Mouse (Mus musculus): ENCODE measurements around the gene Ptgis. TPM values are rescaled to one million over a fixed set of nuclear protein-coding genes. Genes with fewer than 3 reads are reported as not detected.

The Ptgis gene
- polyA plus RNA-seq, 1 experiment from 2014 or later: 8.9 TPM

- no peak overlapping the region for H3K27ac ChIP-seq (ENCODE audit: low read depth, low read length)
- WGBS: 65% methylated on average over 2 of the region's 2 CpGs
- H3K4me3 ChIP-seq (ENCODE audit: low read depth, low read length): no peak overlapping the region
- H3K27me3 ChIP-seq (replicated peaks; ENCODE audit: control insufficient read depth, insufficient read depth, low read length): no peaks in the 10 kb centered on the region
- ATAC-seq: no peak
- H3K9ac ChIP-seq (ENCODE audit: low read depth, low read length): no peak overlapping the region
- no peaks in the 10 kb centered on the region for H3K36me3 ChIP-seq (ENCODE audit: control insufficient read depth, insufficient read depth)
- no peak for TF ChIP-seq CTCF (IDR thresholded peaks at IDR 0.05; ENCODE audit: low read depth)
- H3K4me1 ChIP-seq (replicated peaks; ENCODE audit: control insufficient read depth, insufficient read depth, low read length): no peaks in the 10 kb centered on the region
- H3K9me3 ChIP-seq (ENCODE audit: control insufficient read depth): no peaks in the 10 kb centered on the region
- H3K4me2 ChIP-seq (replicated peaks; ENCODE audit: low read depth): no peak overlapping the region
Observed at GRCm38 (mm10) chr2:167143914-167144313, 96.5 kb downstream of the Ptgis start.

GRCm38 (mm10) chr2:167142282-167142681 is 98.1 kb downstream of the Ptgis start:
- no peaks in the 10 kb centered on the region for H3K4me1 ChIP-seq (replicated peaks; ENCODE audit: control insufficient read depth, insufficient read depth, low read length)
- H3K27ac ChIP-seq (ENCODE audit: low read depth, low read length): no peak overlapping the region
- no peaks in the 10 kb centered on the region for H3K27me3 ChIP-seq (replicated peaks; ENCODE audit: control insufficient read depth, insufficient read depth, low read length)
- 90% methylated on average over 3 of the region's 3 CpGs for WGBS
- TF ChIP-seq CTCF (IDR thresholded peaks at IDR 0.05; ENCODE audit: low read depth): no peak
- no peaks in the 10 kb centered on the region for H3K9me3 ChIP-seq (ENCODE audit: control insufficient read depth)
- no peak overlapping the region for H3K4me3 ChIP-seq (ENCODE audit: low read depth, low read length)
- H3K36me3 ChIP-seq (ENCODE audit: control insufficient read depth, insufficient read depth): no peaks in the 10 kb centered on the region
- ATAC-seq: no peak
- no peak overlapping the region for H3K9ac ChIP-seq (ENCODE audit: low read depth, low read length)
- H3K4me2 ChIP-seq (replicated peaks; ENCODE audit: low read depth): no peak overlapping the region

- Histone ChIP-seq H3K9me3 (ENCODE audit: control insufficient read depth) (no peaks in the 10 kb centered on the region), H3K27me3 (replicated peaks; ENCODE audit: control insufficient read depth, insufficient read depth, low read length) (no peaks in the 10 kb centered on the region), H3K27ac (ENCODE audit: low read depth, low read length) (no peak overlapping the region), H3K4me2 (replicated peaks; ENCODE audit: low read depth) (no peak overlapping the region), H3K4me1 (replicated peaks; ENCODE audit: control insufficient read depth, insufficient read depth, low read length) (no peaks in the 10 kb centered on the region), H3K9ac (ENCODE audit: low read depth, low read length) (no peak overlapping the region), H3K36me3 (ENCODE audit: control insufficient read depth, insufficient read depth) (no peaks in the 10 kb centered on the region), H3K4me3 (ENCODE audit: low read depth, low read length) (no peak overlapping the region)
- no peak for ATAC-seq
- TF ChIP-seq CTCF (IDR thresholded peaks at IDR 0.05; ENCODE audit: low read depth): no peak
- 68% methylated on average over 4 of the region's 4 CpGs for WGBS
Observed at GRCm38 (mm10) chr2:167141810-167142209, 98.6 kb downstream of the Ptgis start.

Other genes starting within 250 kb of the Ptgis start
- gene Stau1, start 244.3 kb downstream of the Ptgis start, polyA plus RNA-seq (2015; fragmentation: Nextera tagmentation; extraction: Ambion mirVana): 30.0 and 31.0 TPM in 2 replicates
- gene Ddx27, start 225.4 kb downstream of the Ptgis start, polyA plus RNA-seq (2015; fragmentation: Nextera tagmentation; extraction: Ambion mirVana): 15.8 and 16.3 TPM in 2 replicates
- 13.1 and 15.2 TPM in 2 replicates for gene Znfx1, start 177.6 kb downstream of the Ptgis start, polyA plus RNA-seq (2015; fragmentation: Nextera tagmentation; extraction: Ambion mirVana)
- gene Kcnb1, start 50.4 kb downstream of the Ptgis start, polyA plus RNA-seq (2015; fragmentation: Nextera tagmentation; extraction: Ambion mirVana): 1.1 and 1.6 TPM in 2 replicates
- gene B4galt5, start 108.6 kb upstream of the Ptgis start, polyA plus RNA-seq (2015; fragmentation: Nextera tagmentation; extraction: Ambion mirVana): 22.4 and 26.6 TPM in 2 replicates
- gene Slc9a8, start 181.1 kb upstream of the Ptgis start, polyA plus RNA-seq (2015; fragmentation: Nextera tagmentation; extraction: Ambion mirVana): 14.9 and 15.7 TPM in 2 replicates

Measured in intestine, postnatal 0 days (tissue).